Comparison of ENCODE assay signal across 28 mouse cellular contexts in genomic region chr5:80791658-80792057, GRCm38 (mm10).
"Had no signal": no experiment of that assay in that cellular context is flagged by ENCODE, and none has a peak within 500 bp of the region (broad histone marks: within the 10 kb centered on the region; RNA-seq: fewer than 3 reads in every experiment).

No protein-coding gene starts in this region.

- H3K36me3 ChIP-seq: heart, embryonic 10.5 days; heart, embryonic 13.5 days; heart, embryonic 15.5 days; hindbrain, embryonic 13.5 days; hindbrain, embryonic 15.5 days; kidney, embryonic 15.5 days; limb, embryonic 13.5 days; limb, embryonic 15.5 days; liver, embryonic 13.5 days; liver, embryonic 15.5 days had no signal

- H3K9ac ChIP-seq: heart, embryonic 13.5 days; heart, embryonic 15.5 days; hindbrain, embryonic 13.5 days; hindbrain, embryonic 15.5 days; kidney, embryonic 15.5 days; limb, embryonic 13.5 days; limb, embryonic 15.5 days; liver, embryonic 13.5 days; liver, embryonic 15.5 days had no signal

- H3K27ac ChIP-seq: gastrocnemius, adult 2 months; heart, embryonic 10.5 days; heart, embryonic 13.5 days; heart, embryonic 15.5 days; hindbrain, embryonic 13.5 days; hindbrain, embryonic 15.5 days; hindbrain, postnatal 0 days; kidney, embryonic 15.5 days; kidney, postnatal 0 days; limb, embryonic 13.5 days; limb, embryonic 15.5 days; liver, embryonic 13.5 days; liver, embryonic 15.5 days had no signal

- H3K9me3 ChIP-seq: heart, embryonic 10.5 days; heart, embryonic 13.5 days; heart, embryonic 15.5 days; hindbrain, embryonic 13.5 days; hindbrain, embryonic 15.5 days; kidney, embryonic 15.5 days; limb, embryonic 13.5 days; limb, embryonic 15.5 days; liver, embryonic 13.5 days; liver, embryonic 15.5 days had no signal

- H3K4me2 ChIP-seq: heart, embryonic 13.5 days; heart, embryonic 15.5 days; hindbrain, embryonic 13.5 days; hindbrain, embryonic 15.5 days; kidney, embryonic 15.5 days; limb, embryonic 13.5 days; limb, embryonic 15.5 days; liver, embryonic 11.5 days; liver, embryonic 13.5 days; liver, embryonic 15.5 days had no signal

- ATAC-seq: hindbrain, postnatal 0 days; intestine, embryonic 16.5 days had no signal

- DNase-seq: gastrocnemius, adult 2 months; gastrocnemius, postnatal 10 days; gastrocnemius, postnatal 36 days; heart, adult 18-20 months; heart, postnatal 14 days; heart, postnatal 4 days; kidney, adult 11 months; kidney, adult 2 months; kidney, adult 9 months; kidney, postnatal 14 days; kidney, postnatal 36 days; layer of hippocampus, adult 9-11 months; layer of hippocampus, postnatal 36 days; left cerebral cortex, postnatal 4 days; liver, embryonic 13.5 days had no signal

- H3K4me3 ChIP-seq: gastrocnemius, adult 2 months; heart, embryonic 10.5 days; heart, embryonic 13.5 days; heart, embryonic 15.5 days; hindbrain, embryonic 13.5 days; hindbrain, embryonic 15.5 days; kidney, embryonic 15.5 days; limb, embryonic 13.5 days; limb, embryonic 15.5 days; liver, embryonic 13.5 days; liver, embryonic 15.5 days had no signal

- H3K27me3 ChIP-seq: heart, embryonic 13.5 days; heart, embryonic 15.5 days; hindbrain, embryonic 13.5 days; hindbrain, embryonic 15.5 days; kidney, embryonic 15.5 days; limb, embryonic 13.5 days; limb, embryonic 15.5 days; liver, embryonic 13.5 days; liver, embryonic 15.5 days had no signal

- H3K4me1 ChIP-seq: heart, embryonic 10.5 days; heart, embryonic 13.5 days; heart, embryonic 15.5 days; hindbrain, embryonic 13.5 days; hindbrain, embryonic 15.5 days; kidney, embryonic 15.5 days; limb, embryonic 13.5 days; limb, embryonic 15.5 days; liver, embryonic 13.5 days; liver, embryonic 15.5 days had no signal
